Mouse (Mus musculus): ENCODE data around the gene Commd6. TPM values are rescaled to one million over a fixed set of nuclear protein-coding genes. Genes with fewer than 3 reads are reported as not detected.

The Commd6 gene
- polyA plus RNA-seq (2021; fragmentation: Nextera tagmentation): 140 and 160 TPM in 2 replicates
- long read RNA-seq, experiment 1, full-length matches to known transcripts: 23 of 26 reads
- long read RNA-seq, experiment 1, partial matches to known transcripts: 1 of 26 reads
- long read RNA-seq, experiment 1, other reads (novel, unspliced or antisense): 2 of 26 reads
- long read RNA-seq, experiment 2, full-length matches to known transcripts: 36 of 44 reads
- long read RNA-seq, experiment 2, partial matches to known transcripts: 6 of 44 reads
- long read RNA-seq, experiment 2, other reads (novel, unspliced or antisense): 2 of 44 reads

DNA sequence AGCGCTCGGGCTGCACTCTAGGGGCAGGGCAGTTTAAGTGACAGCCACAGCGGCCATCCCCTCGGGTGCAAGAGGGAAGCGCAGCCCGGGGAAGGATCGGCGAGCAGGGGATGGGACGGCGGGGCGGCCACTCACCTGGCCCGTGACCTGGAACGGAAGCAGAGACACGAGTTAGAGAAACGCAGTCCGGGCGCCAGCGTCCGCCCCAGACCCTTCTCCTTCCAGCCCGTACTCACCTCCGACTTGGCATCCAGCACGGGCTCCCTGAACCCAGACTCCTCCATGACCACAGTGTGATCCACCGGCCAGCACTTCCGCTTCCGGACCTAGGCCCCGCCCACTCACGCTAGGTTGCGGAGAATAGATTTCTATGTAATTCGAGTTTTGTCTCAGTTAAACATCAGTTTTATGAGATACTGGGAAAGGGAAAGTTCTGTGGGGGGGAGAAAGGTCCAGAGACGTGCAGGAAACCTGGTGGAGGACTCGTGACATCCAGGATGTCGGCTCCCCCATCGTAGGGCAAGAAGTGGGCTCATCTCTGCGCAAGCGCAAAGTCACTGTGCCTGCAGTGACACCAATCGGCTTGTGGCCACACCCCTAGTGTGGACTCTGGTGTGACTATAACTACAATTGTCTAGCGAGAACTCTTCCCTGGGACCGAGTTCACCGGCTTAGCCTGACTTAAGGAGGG, at the start of gene Commd6:
Commd6 (minus strand) TSS at position 534 of the 691 bp plus-strand sequence.

DNA sequence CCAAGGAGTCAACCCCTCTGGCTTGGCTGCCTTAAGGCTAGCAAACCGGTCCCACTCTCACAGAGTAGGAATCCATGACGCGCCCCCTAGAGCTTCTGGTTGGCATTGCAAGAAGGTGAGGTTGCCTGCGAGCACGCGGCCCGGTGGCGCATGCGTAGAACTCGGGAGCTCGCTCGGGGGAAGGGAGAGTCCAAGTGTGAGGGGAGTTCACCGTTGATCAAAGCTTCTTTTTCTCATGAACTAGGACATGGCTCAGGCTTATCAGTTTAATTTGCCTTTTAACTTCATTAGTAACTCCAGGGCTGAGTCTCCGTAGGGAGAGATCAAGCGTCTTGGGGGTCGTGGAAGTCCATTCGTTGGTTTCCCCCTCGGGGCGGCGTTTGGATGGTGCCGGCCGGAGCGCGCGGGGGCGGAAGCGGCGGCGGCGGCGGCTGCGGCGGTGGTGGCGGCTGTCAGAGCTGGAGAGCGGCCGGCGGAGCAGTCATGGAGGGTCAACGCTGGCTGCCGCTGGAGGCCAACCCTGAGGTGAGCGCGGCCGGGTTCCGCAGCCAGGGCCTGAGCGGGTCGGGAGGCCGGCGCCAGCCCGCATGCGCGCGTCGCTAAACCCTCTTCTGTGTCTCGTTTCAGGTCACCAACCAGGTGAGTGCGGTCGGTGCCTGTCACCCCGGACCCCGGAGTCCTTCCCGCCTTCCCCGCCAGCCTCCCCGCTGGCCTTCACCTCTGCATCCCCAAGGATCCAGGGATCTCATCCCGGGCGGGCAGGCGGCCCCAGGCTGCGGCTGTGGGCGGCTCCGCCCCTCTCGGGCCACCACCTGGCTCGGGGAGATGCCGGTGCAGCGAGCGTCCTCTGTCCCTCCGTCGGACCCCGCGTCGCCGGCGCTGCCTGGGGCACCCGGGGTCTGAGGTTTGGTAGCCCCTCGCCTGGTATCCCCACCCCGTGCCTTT, 13.4 kb upstream of the Commd6 start, which contains the start of gene Uchl3:
Uchl3 (plus strand) TSS at position 387 of the 945 bp plus-strand sequence.

DNA sequence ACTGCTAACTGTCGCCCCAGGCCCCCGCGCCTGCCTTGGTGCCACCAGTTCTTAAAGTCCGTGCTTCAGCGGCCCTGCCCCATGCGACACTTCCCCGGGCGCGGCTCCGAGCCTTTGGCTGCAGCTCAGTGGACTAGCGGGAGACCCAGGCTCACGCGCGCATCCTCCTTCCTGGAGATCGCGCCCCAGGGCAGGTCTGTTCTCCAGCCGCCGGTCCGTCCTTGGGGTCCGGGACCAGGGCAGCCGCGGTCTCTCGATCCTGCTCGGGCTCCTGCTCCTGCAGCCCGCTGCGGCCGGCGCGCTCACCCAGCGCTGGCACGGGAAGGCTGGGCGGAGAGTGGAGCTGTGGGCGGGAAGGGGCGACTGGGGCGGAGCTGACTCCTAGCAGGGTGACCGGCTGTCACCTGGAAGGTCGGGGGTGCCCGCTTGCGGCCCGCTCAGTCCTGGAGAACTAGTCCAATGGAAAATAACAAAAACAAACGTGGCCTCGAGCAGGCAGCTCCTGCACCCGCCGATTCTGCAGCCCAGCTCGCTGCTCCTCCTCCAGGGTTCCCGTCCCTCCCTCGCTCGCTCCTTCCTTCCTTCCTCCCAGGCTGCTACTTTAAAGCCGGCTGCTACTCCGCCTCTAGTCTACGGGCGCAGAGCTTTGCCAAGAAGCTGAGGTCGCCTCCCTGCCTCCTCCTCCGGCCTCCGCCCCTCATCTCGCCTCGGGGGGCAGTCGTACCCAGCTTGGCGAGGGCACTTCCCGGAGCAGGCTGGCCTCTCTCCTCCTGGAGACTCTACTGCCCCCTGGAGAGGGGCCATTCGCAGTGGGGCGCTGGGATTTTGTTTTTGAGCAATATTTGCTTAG, 31.7 kb downstream of the Commd6 start, which contains the start of gene Tbc1d4:
Tbc1d4 (minus strand) TSS at position 673 of the 850 bp plus-strand sequence.

Other genes with a start within 250 kb of the Commd6 start
- 2.7 and 3.1 TPM in 2 replicates for gene Tbc1d4, start 31.5 kb downstream of the Commd6 start, polyA plus RNA-seq (2021; fragmentation: Nextera tagmentation)
- 201 and 219 TPM in 2 replicates for gene Uchl3, start 13.3 kb upstream of the Commd6 start, polyA plus RNA-seq (2021; fragmentation: Nextera tagmentation)
- gene Gm9922, start 89.1 kb upstream of the Commd6 start, polyA plus RNA-seq (2021; fragmentation: Nextera tagmentation): 1.2 and 1.6 TPM in 2 replicates
- gene Lmo7, start 89.3 kb upstream of the Commd6 start, polyA plus RNA-seq (2021; fragmentation: Nextera tagmentation): 22.8 and 26.1 TPM in 2 replicates